Comparison of ENCODE assay signal across 11 mouse cellular contexts in the genomic region with DNA sequence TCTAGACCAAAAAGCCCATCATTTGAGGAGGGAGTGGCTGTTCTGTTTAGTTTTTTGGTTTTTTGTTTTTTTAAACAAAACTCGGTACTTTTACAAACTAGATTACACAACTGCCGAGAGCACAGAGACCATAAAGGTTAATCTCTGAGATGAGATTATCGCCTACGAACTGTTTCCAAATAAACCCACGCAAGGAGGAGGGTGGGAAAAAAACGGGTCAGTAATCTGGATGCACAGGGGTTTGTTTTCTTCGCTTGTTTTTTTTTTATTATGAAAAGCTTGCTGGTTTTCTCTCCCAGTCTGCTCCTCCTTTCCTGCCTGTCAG.
A peak's percentile ranks its signal among the peaks of the same experiment; 100 is the strongest.
DNase-seq lines count a peak whose midpoint lies in the region; ATAC-seq and TF ChIP-seq lines count a peak whose summit lies in the region.
"Had no signal": no experiment of that assay in that cellular context is flagged by ENCODE, and none has a peak within 500 bp of the region (broad histone marks: within the 10 kb centered on the region; RNA-seq: fewer than 3 reads in every experiment).

No protein-coding gene starts in this region.

- ATAC-seq in heart, embryonic 12.5 days (ENCODE audit: insufficient number of reproducible peaks, low FRiP score) = no peak
- ATAC-seq in lung, embryonic 15.5 days (ENCODE audit: borderline replicate concordance, extremely low read depth, low FRiP score, low TSS enrichment) = no peak
- ATAC-seq in lung, postnatal 0 days = no peak
- ATAC-seq in limb, embryonic 13.5 days (ENCODE audit: low FRiP score, low read depth) = no peak
- no peak for ATAC-seq in stomach, postnatal 0 days (ENCODE audit: low FRiP score, low TSS enrichment)

- no peak overlapping the region for H3K27ac ChIP-seq in heart, embryonic 12.5 days (ENCODE audit: poor library complexity, severe bottlenecking)
- no peak overlapping the region for H3K27ac ChIP-seq in heart, adult 2 months
- H3K27ac ChIP-seq in lung, embryonic 15.5 days = no peak overlapping the region
- no peak overlapping the region for H3K27ac ChIP-seq in lung, postnatal 0 days (ENCODE audit: low read length)
- no peak overlapping the region for H3K27ac ChIP-seq in limb, embryonic 13.5 days
- H3K27ac ChIP-seq in stomach, postnatal 0 days (replicated peaks) = peak overlapping the region; percentile 87
- H3K27ac ChIP-seq: hindbrain, embryonic 15.5 days had no signal

- H3K36me3 ChIP-seq in heart, embryonic 12.5 days = no peaks in the 10 kb centered on the region
- no peaks in the 10 kb centered on the region for H3K36me3 ChIP-seq in heart, adult 2 months (ENCODE audit: control insufficient read depth, insufficient read depth, low read length)
- no peaks in the 10 kb centered on the region for H3K36me3 ChIP-seq in lung, embryonic 15.5 days
- H3K36me3 ChIP-seq in lung, postnatal 0 days (ENCODE audit: insufficient read depth, low read length) = no peaks in the 10 kb centered on the region
- no peaks in the 10 kb centered on the region for H3K36me3 ChIP-seq in limb, embryonic 13.5 days
- no peaks in the 10 kb centered on the region for H3K36me3 ChIP-seq in stomach, postnatal 0 days (ENCODE audit: control insufficient read depth, insufficient read depth, low read length)
- H3K36me3 ChIP-seq: hindbrain, embryonic 15.5 days had no signal

- H3K9me3 ChIP-seq in heart, embryonic 12.5 days (replicated peaks) = no peaks in the 10 kb centered on the region
- no peaks in the 10 kb centered on the region for H3K9me3 ChIP-seq in lung, embryonic 15.5 days
- no peaks in the 10 kb centered on the region for H3K9me3 ChIP-seq in lung, postnatal 0 days (ENCODE audit: low read length)
- no peaks in the 10 kb centered on the region for H3K9me3 ChIP-seq in limb, embryonic 13.5 days
- H3K9me3 ChIP-seq in stomach, postnatal 0 days (ENCODE audit: control insufficient read depth, low read length) = no peaks in the 10 kb centered on the region
- H3K9me3 ChIP-seq: hindbrain, embryonic 15.5 days had no signal

- peak overlapping the region; percentile 64 for H3K4me2 ChIP-seq in heart, embryonic 12.5 days
- peak overlapping the region; percentile 34; the same call in 1 of the 2 replicates for H3K4me2 ChIP-seq in lung, embryonic 15.5 days
- no peak overlapping the region for H3K4me2 ChIP-seq in lung, postnatal 0 days (replicated peaks; ENCODE audit: low read depth, low read length)
- peak overlapping the region; percentile 49 for H3K4me2 ChIP-seq in limb, embryonic 13.5 days (replicated peaks)
- H3K4me2 ChIP-seq in stomach, postnatal 0 days (replicated peaks; ENCODE audit: low read depth) = peak overlapping the region; percentile 56
- H3K4me2 ChIP-seq: hindbrain, embryonic 15.5 days had no signal

- intact Hi-C loops in heart, adult 2 months (cut with DNase I) = no loop called here
- intact Hi-C loops in gastrocnemius, postnatal 14 days (cut with DNase I; ENCODE audit: low total_unique reads) = no loop called here

- H3K4me1 ChIP-seq in heart, embryonic 12.5 days (replicated peaks) = peaks cover 21% of the 10 kb centered on the region; the same call in 1 of the 2 replicates
- no peaks in the 10 kb centered on the region; the same call in 1 of the 2 replicates for H3K4me1 ChIP-seq in heart, adult 2 months (ENCODE audit: control insufficient read depth, insufficient read depth, low read length)
- peaks cover 21% of the 10 kb centered on the region for H3K4me1 ChIP-seq in lung, embryonic 15.5 days
- peaks cover 4% of the 10 kb centered on the region; the same call in 1 of the 2 replicates for H3K4me1 ChIP-seq in lung, postnatal 0 days (ENCODE audit: insufficient read depth, low read depth, low read length)
- H3K4me1 ChIP-seq in limb, embryonic 13.5 days = peaks cover 31% of the 10 kb centered on the region
- H3K4me1 ChIP-seq in stomach, postnatal 0 days (replicated peaks; ENCODE audit: control insufficient read depth, insufficient read depth) = no peaks in the 10 kb centered on the region

- TF ChIP-seq EP300 in heart, adult 2 months (IDR thresholded peaks at IDR 0.05; ENCODE audit: insufficient read depth, low read depth, low read length) = no peak
- TF ChIP-seq EP300 in lung, postnatal 0 days (IDR thresholded peaks at IDR 0.05) = no peak
- TF ChIP-seq EP300 in stomach, postnatal 0 days (optimal IDR thresholded peaks at IDR 0.05) = no peak

- TF ChIP-seq POLR2A in heart, adult 2 months (IDR thresholded peaks at IDR 0.05; ENCODE audit: insufficient read depth, low read depth, low read length) = no peak

- no peak for DNase-seq in heart, adult 2 months
- DNase-seq in lung, postnatal 0 days (ENCODE audit: low spot score) = no peak
- DNase-seq in stomach, postnatal 0 days (ENCODE audit: low spot score) = no peak
- no peak for DNase-seq in gastrocnemius, postnatal 14 days
- DNase-seq in cerebellum, postnatal 25 days = no peak
- DNase-seq: adrenal gland, postnatal 25 days; B cell, adult 2 months had no signal

- no peak for TF ChIP-seq CTCF in heart, adult 2 months (IDR thresholded peaks at IDR 0.05)
- TF ChIP-seq CTCF in lung, postnatal 0 days (IDR thresholded peaks at IDR 0.05) = no peak
- no peak for TF ChIP-seq CTCF in stomach, postnatal 0 days (IDR thresholded peaks at IDR 0.05; ENCODE audit: low read depth)

- WGBS in heart, embryonic 12.5 days = 0% methylated on average over 7 of the region's 7 CpGs
- WGBS in heart, adult 2 months = 5% methylated on average over 7 of the region's 7 CpGs
- WGBS in lung, embryonic 15.5 days = 3% methylated on average over 7 of the region's 7 CpGs
- 6% methylated on average over 7 of the region's 7 CpGs for WGBS in lung, postnatal 0 days
- 3% methylated on average over 7 of the region's 7 CpGs for WGBS in limb, embryonic 13.5 days
- whole genome bisulfite sequencing in stomach, postnatal 0 days = 13% methylated on average over 7 of the region's 7 CpGs

- H3K27me3 ChIP-seq in heart, embryonic 12.5 days (replicated peaks) = peaks cover 46% of the 10 kb centered on the region
- peaks cover 15% of the 10 kb centered on the region for H3K27me3 ChIP-seq in heart, adult 2 months (ENCODE audit: control insufficient read depth, insufficient read depth, low read length)
- peaks cover 90% of the 10 kb centered on the region for H3K27me3 ChIP-seq in lung, embryonic 15.5 days
- H3K27me3 ChIP-seq in lung, postnatal 0 days (replicated peaks; ENCODE audit: insufficient read depth, low read length) = peaks cover 42% of the 10 kb centered on the region; the same call in 1 of the 2 replicates
- H3K27me3 ChIP-seq in limb, embryonic 13.5 days = peaks cover 88% of the 10 kb centered on the region
- H3K27me3 ChIP-seq in stomach, postnatal 0 days (ENCODE audit: control insufficient read depth, insufficient read depth, low read length) = no peaks in the 10 kb centered on the region

- H3K9ac ChIP-seq in heart, embryonic 12.5 days = no peak overlapping the region
- no peak overlapping the region for H3K9ac ChIP-seq in heart, adult 2 months (ENCODE audit: low read depth, low read length)
- H3K9ac ChIP-seq in lung, embryonic 15.5 days = no peak overlapping the region
- no peak overlapping the region for H3K9ac ChIP-seq in lung, postnatal 0 days (replicated peaks; ENCODE audit: low read depth)
- no peak overlapping the region for H3K9ac ChIP-seq in limb, embryonic 13.5 days
- H3K9ac ChIP-seq in stomach, postnatal 0 days (ENCODE audit: low read length) = peak overlapping the region; percentile 60
- H3K9ac ChIP-seq: hindbrain, embryonic 15.5 days had no signal

- H3K4me3 ChIP-seq in heart, embryonic 12.5 days = peak overlapping the region; percentile 36
- no peak overlapping the region for H3K4me3 ChIP-seq in heart, adult 2 months
- H3K4me3 ChIP-seq in lung, embryonic 15.5 days = peak overlapping the region; percentile 11; the same call in 1 of the 2 replicates
- H3K4me3 ChIP-seq in lung, postnatal 0 days (ENCODE audit: low read depth, low read length) = no peak overlapping the region
- H3K4me3 ChIP-seq in limb, embryonic 13.5 days = peak overlapping the region; percentile 14; the same call in 1 of the 2 replicates
- H3K4me3 ChIP-seq in stomach, postnatal 0 days (ENCODE audit: low read depth, low read length) = peak overlapping the region; percentile 46
- H3K4me3 ChIP-seq: hindbrain, embryonic 15.5 days had no signal

- no peaks in the 10 kb centered on the region for H3K79me2 ChIP-seq in heart, adult 2 months (replicated peaks; ENCODE audit: control insufficient read depth, insufficient read depth, low read length)

Comparison
In these comparisons a context has a peak if more than half of its experiments do, and no peak if none do; other contexts are left out.
1. H3K4me3 ChIP-seq: peak in heart, embryonic 12.5 days (single experiment), lung, embryonic 15.5 days (single experiment), limb, embryonic 13.5 days (single experiment) and stomach, postnatal 0 days (single experiment); none in heart, adult 2 months (single experiment) and lung, postnatal 0 days (single experiment).